Mouse (Mus musculus): ENCODE results near the gene Lama2.
A peak's percentile ranks its signal among the peaks of the same experiment; 100 is the strongest.

Gene Lama2

DNA sequence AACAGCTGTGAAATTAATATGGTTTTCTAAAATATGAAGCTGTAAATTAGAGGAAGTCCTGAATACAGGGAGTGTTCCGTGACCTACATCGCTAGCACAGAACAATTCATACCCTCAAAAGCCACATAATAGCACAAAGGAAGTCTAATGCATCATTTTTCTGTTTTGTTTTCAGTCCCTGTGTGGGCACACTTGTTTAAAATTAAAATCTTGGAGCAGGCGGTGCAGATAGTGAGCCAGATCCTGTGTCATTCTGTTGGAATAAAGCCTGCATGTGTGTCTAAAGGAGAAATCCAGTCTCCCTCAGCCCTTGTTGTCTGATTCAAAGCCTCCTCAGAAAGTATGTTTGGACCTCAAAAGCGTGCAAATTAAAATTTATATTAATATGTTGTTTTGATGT lies 234.9 kb downstream of the Lama2 start:
- DNase-seq (ENCODE audit: low spot score in 2 of 2): peak; percentile 42 to 81

DNA sequence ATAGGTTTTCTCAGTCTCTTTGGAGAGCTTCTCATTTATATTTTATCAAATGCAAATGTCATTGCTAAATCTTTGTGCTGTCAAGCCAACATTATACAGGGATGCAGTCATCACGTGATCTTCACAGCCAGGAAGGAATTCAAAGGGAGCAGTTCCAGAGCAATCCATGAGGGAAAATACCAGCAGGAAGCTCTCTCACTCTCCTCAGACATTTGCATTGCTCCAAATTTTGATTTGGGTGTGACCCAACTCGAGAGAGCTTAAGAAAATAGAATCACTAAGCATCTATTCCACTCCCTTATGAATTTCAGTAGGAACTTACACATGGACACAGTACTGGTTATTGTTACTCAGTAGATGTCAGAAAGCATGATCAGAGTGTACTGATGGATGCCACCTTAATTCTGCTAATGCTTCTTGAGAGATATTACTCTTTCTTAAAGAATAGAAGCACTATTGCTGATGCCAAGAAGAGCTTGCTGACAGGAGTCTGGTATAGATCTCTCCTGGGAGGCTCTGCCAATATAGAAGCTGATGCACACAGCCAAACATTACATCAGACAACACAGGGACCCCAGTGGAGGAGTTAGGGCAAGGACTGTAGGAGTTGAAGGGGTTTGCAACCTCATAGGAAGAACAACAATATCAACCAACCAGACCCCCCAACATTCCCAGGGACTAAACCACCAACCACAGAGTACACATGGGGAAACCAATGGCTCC lies 236.5 kb downstream of the Lama2 start:
- peak in 1 of 2 experiments; percentile 29 for DNase-seq (ENCODE audit: low spot score in 2 of 2)

DNA sequence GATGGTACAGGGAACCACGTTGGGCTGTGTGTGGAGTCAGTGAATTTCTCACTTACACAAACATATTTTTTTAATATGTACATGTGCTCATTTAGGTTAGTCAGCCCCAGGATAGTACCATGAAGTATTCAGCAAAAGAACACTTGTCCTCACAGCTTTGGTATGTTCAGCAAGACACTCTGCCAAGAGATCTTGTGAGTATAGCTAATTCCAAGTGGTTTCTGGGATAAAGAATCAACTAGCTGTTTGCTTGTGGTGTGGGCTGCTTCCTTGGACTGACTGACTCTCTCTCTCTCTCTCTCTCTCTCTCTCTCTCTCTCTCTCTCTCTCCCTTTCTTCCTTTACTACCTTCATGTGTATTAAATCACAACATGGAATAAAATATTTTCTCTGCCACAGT lies 241.3 kb downstream of the Lama2 start:
- DNase-seq (ENCODE audit: low spot score in 2 of 2): peak in 1 of 2 experiments; percentile 9

DNA sequence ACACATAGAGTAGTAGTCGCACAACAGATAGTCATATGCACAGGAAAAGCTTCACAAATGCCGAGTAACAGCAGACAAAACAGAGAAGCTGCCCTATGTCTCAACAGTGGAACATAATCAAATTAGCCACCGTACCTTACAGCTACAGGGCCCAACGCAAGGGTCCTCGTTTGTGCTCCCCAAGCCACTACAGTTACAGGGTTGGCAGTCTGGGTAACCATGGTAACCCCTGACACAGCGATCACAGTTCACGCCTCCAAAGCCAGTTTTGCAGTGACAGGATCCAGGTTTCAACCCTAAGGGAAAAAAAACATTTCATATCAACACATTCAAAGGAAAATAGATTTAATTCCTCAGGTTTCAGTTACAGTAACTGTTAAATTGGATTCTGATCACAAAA lies 275.3 kb downstream of the Lama2 start:
- no peak for DNase-seq (ENCODE audit: low spot score in 2 of 2)

DNA sequence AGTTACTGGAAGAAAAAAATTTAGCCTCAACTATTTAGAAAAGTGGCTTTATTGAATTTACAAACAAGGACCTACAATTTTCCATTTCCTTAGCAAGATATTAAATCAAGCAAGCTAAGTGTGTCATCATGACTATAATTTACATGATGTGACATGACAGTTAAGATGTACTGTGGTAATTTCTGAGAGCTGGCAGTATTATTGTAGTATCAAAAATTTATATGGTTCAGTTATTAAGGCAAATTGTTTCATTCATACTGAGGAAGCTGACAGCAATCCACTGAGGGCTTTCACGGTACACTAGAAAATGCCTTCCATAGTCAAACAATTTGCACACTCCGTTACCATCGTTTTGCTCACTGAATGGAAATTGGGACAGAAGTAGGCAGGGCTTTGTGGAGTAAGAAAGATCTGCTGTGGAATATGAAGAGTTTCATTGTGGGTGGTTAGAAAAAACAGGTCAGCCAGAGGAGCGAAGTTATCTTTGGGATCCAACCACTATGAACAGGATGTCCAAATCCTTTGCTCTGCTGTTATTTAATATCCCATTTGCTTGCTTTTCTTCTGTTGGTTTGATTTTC lies 297.1 kb downstream of the Lama2 start:
- peak in 1 of 2 experiments; percentile 39 for DNase-seq (ENCODE audit: low spot score in 2 of 2)

DNA sequence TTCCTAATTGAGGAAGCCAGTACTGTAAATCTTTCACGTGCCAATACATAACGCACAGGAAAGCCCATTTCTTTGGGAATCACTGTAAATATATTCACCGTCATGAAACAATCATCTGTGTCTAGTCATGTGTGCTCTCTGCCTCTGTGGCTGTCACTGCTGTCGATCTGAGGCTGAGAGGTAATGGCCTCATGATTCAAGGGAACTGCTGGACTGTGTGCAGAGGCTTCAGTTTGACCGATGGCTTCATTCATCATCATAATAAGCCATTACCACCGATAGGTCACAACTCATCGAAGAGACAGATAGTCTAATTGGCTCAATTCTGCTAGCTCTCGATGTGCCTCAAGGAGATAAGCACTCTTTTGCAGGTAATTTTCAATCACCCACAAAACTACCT lies 312.1 kb downstream of the Lama2 start:
- DNase-seq (ENCODE audit: low spot score in 2 of 2): no peak

DNA sequence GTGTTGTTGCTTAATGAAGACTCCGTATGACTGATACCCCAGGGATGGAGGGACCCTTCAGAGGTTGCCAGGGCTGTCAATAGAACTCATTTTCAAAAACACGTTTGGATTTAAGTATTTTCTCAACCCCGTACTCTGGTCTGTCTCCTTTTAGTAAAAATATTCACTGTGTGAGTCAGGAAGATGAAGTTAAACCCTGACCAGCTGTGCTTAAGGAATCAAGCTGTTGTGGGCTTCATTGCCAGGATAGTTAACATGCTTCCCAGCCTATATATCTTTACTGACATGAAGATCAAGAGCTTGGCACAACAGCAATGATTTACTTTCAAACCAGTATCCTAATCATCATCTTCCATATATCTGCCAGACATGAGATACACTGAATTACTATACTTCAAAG lies 314.3 kb downstream of the Lama2 start:
- DNase-seq (ENCODE audit: low spot score in 2 of 2): peak in 1 of 2 experiments; percentile 45

DNA sequence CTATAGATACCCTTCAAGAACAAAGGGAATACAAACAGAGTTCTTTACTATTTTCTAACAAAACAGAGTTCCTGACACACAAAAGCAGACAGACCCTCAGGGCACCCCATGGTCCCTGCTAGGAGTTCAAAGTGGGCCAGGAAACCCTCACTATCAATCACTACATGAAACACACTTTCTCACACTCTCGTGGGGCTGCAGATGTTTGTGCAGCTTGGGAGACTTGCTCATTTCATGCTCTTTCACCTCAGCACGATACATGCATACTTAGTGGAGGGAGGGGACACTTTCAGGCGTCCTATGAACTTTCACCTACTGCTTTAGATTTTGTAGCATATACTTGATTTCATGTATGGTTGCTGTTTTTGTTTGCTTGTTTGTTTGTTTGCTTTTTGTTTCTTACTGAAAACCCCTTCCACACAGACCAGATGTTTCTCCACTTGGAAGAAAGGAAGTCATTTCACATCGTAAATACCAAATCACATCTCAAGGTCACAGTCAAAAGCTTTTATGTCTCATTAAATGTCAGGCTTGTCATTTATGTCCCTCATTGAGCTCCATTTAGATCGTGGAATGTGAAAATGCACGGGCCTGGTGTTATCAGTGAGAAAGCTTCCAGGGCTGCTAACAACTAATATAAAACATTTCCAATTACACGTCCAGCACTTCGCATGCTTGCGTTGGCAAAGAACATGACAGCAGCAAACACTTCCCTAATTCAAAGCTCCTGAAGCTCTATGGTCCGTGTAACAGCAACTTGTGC lies 334.3 kb downstream of the Lama2 start:
- no peak for DNase-seq (ENCODE audit: low spot score in 2 of 2)

DNA sequence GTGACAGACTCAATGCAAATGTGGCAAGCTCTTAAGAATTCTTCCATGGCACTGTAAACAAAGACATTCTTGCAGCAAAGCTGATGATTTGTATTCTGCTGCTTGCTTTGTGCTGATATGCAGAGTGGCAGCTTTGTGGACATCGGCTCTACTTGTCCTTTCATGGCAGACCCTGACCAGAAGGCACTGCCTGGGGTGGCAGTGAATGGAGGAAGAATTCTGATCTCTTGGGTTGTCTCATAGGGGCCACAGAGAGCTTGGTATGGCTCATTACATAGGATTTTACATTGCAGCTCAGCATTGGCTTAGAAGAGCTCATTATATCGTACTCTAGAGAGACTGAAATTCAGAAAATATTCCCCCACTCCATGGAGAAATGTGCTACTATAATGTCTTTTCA lies 352.1 kb downstream of the Lama2 start:
- no peak for DNase-seq (ENCODE audit: low spot score in 2 of 2)

DNA sequence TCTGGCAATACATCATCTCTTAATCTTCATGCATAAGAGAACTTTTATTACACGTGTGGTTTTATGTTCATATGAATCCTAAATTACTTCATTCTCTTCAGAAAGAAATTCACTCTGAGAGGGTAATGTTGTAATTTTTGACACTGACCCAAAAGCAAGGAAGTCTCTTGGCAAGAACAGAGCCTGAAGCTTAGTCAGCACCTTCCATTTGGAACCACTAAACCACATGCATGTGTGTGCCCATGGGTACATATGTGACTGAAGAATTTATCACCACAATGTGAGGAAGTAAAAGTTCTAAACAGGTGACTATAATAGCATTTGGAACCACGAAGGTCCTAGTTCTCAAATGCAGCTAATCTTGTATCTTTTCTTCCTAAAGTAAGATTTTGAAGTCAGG lies 353.7 kb downstream of the Lama2 start:
- DNase-seq (ENCODE audit: low spot score in 2 of 2): no peak

DNA sequence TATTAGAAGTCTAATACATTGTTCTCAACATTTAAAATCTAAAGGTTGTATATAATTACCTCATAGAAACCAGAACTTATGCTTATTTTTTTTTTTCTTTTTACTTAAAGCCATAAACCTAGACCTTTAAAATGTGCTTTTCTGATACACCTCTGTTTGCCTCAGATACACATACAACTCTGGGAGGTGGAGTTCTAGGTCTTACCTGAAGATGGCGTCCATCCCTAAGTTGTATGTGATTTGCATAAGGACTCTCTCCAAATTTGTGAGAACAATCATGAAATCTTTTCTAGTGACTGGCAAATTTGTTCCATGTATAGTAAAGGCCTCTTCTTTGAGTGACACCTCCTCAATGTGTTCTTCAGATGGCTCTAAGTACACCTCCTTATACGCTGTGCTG lies 354.8 kb downstream of the Lama2 start:
- DNase-seq (ENCODE audit: low spot score in 2 of 2): peak in 1 of 2 experiments; percentile 16

DNA sequence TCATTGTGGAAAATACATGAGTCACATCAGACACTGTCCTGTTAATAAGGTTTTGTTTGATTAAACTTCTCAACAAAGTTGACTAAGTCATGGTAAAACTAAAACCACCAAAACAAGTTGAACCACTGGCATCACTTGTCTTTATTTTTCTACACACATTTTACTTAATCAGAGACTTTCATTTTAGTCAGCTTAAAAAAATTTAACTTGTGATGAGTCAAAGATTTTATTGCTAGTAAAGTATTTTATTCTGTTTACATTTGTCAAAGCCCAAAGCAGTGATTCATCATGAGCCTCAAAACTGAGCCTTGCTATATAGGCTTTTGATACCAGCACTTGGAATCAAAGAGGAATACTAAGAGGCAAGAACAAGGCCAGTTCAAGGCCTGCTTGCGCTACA lies 369.8 kb downstream of the Lama2 start:
- DNase-seq (ENCODE audit: low spot score in 2 of 2): no peak

DNA sequence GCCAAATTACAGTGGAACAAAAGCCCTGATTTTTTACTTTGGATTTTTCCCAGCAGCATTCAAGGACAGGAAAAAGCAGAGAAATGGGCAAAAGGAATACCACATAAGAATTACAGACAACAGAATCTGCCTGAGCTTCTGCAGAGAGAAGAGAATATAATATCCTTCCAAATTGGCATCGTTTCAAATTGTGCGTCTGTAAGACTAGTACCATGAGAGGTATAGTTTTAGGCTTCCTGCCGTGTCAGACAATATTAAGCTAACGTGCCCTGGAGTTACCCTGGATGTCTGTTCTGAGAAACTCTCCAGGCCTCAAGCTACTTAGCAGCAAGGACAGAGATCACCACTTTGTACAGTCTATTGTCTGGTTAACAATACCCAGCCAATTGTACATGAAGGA lies 384.8 kb downstream of the Lama2 start:
- DNase-seq (ENCODE audit: low spot score in 2 of 2): no peak

DNA sequence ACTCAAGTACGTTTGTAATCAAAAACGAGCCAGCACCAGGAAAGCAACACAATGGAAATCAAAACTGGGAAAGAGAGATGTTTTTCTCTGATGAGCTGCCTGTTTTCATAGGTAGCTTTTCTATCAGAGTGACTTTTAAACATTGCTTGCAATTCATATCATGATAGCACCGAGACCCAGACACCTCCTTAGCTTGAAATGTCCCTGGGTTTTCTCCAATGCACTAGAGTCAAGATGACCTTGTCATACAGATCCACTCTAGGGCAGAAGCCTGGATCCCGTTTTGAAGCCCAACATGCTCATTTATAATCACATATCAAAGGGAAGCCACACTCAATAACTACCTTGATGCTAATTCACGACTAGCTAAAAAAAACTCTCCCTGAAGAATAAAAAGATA lies 386.0 kb downstream of the Lama2 start:
- DNase-seq (ENCODE audit: low spot score in 2 of 2): no peak

DNA sequence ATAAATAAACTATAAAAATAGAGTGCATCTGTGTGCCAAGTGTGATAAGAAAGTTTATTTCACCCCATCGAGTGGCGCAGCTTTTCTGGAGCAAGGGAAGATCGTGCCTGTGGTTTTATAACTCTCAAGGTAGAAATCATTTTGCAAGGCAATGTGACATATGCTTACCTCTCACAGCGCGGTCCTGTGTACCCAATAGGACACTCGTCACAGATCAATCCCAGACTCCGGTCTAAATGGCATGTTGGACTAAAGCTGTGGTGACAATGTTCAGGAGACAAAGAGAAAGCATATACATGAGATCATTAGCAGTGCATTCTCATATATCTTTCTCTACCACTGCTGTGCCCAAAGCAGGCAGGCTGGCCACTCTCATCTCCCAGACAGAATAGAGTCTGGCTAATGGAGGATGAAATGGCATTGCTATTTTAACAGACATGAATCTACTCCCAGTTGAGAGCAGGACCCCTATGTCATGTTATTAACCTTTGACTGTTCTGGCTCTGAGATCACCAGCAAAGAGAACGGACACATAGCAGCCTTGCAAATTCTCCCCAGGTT lies 395.7 kb downstream of the Lama2 start:
- DNase-seq (ENCODE audit: low spot score in 2 of 2): no peak

DNA sequence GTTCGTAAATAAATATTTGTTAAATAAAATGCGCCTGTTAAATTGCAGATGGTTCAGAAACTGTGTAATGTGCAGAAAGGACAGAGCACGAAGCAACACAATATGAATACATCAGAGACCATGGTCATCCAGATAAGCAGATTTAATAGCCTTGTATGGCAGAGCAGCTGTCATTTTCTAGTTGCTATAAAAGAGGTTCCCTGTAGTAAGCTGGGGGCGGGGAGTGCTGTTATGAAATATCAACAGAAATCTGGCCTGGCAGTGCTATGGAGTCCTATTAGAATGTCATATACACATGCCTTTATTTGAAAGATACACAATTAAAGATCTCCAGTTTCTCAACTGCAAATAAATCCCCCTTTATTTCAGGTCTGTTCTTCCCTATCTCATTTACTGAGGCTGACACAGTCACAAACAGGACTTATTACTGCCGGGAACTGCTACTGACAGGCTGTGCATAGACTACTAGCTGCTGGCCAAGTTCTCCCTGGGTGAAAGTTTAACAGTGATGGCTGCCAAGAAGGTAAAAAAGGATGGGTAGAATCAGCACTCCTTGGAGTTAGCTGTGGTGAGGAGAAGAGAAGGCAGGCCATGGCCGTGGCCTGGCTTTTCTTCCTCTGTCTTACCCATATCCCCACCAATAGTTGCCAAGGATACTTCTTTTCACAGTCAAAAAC lies 396.8 kb downstream of the Lama2 start:
- DNase-seq (ENCODE audit: low spot score in 2 of 2): peak in 1 of 2 experiments; percentile 4

DNA sequence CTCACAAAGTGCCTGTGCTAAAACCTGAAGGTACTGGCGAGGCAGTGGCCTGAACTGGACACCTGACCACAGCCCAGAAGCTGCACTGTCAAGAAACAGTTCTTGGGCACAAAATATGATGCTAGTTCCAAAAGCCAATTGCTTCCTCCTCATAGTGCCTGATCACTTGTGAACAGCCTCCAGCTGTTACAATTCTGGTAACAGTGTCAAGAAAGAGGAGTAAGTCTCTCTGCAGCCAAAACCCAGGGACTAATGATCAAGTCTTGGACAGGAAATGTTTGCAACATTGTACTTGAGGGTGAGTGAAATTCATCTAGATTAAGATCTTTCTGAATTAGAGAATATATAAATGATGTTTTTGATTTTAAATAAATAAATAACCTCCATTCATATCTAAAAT lies 399.9 kb downstream of the Lama2 start:
- DNase-seq (ENCODE audit: low spot score in 2 of 2): no peak

DNA sequence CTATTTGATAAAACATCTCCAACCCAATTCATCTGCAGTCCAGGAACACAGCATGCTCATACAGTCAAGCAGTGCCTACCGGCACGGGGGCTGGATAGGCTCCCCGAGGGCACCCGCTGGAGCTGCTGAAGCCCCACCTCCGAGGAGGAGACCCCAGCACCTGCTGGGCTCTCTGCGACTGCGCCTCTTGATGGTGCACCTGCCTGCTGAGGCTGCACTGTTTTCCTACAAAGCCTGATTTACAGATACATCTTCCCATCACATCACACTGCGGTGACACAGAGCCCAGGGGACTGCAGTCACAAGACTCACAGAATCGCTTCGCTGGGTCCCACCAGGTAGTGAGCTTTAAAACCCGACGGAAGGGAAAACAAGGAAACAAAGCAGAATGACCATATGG lies 412.2 kb downstream of the Lama2 start:
- DNase-seq (ENCODE audit: low spot score in 2 of 2): no peak

DNA sequence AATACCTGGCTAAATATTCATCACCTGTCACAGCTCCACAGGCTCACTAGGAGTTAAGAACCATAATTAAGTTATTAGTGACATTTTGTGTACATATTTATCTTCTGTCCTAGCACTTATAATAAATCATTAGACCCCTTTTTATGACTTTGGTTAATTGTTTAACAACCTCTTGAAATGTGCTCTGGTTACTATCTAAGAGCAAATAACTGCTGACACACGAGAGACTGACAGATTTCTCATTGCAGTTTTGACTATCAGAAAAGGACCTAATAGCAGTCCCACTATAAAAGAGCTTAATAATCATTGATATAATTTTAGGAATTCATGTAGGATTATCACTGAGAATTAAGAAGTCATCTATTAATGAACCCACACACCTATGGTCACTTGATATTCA lies 421.1 kb downstream of the Lama2 start:
- no peak for DNase-seq (ENCODE audit: low spot score in 2 of 2)

DNA sequence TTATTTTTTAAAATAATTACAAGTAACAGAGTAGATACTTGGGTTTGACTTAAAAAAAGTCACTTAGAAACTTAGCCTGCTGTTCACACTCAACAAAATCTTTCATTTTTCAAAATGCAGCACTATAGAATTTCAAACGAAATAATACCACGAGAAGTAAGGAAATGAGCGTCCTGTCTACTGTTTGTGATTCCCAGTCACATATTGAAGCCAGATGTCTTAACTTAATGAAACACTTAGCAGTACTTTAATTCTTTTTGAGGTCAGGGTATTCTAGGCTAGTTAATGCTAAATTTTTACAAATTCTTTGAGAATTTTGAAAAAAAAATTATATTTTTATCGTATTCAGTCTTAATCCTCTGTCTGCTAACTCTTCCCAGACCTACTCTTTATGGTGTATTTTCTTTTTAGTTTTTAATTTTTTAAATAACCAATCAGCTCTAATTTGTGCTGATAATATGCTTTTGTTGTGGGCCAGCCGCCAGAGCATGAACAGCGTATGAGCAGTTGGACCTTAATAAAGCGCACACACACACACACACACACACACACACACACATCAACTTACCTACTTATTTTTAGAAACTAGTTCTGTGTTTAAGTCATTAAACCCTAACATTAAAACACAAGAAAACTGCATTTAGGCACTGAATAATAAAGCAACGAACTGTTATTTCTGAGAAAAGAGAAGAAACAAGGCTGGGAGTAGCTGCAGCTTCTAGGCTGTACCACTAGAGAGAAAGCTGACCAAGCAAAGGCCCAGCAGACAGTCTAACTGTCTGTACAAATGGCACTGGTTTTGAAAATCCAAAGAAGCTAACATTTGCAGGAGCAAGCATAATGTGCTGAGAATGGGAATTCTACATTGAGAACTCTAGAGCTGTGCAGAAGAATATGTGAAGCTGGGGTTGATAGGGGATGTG lies 425.3 kb downstream of the Lama2 start:
- DNase-seq (ENCODE audit: low spot score in 2 of 2): no peak
